9 mouse cellular contexts compared by ENCODE assay signal in the genomic region with DNA sequence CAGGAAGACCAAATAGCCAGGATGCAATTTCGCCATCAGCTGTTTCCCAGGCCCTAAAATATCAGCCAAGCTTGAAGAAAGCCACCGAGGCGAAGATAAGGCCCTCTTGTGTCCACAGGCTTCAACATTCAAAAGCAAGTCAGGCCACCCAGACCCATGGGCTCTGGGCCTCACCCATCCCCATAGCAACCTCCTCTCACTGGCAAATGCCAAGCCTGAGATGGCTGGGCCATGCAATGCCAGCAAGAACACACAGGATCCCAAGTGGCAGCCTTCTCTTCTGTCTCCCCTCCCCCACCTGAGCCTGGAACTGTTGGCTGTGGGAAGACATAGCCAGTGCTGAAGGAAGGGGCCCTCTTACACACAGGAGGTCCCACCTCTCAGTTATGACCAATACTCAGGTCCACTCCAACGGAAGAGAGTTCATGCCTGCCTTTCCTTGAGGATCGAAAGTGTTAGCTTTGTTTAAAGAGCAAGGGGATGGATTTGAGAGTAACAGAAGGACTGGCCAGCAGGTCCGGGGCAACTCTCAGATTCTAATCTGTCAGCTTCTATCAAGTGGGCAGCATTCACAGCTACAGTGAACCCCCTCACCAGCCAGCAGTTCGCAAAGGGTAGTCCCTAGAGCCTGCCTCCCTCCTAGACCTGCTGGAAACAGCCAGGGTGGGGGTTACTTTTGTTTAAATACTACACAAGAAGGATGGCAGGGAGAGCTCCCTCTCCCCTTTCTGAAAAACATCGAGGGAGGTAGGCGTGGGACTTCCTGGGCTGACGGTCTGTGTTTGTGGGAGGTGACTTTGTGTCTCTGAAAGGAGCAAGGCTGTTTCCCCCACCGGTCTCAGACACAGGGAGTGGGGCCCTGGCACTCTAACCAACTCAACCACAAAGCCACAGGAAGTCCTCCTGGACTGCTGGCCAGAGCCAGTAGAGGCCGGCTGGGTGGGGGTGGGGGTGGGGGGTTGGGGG. TPM values are rescaled to one million over a fixed set of nuclear protein-coding genes. Genes with fewer than 3 reads are reported as not detected.
DNase-seq lines count a peak whose midpoint lies in the region; ATAC-seq and TF ChIP-seq lines count a peak whose summit lies in the region.
"Had no signal": no experiment of that assay in that cellular context is flagged by ENCODE, and none has a peak within 500 bp of the region (broad histone marks: within the 10 kb centered on the region; RNA-seq: fewer than 3 reads in every experiment).

No protein-coding gene starts in this region.

- no peak overlapping the region for H3K4me2 ChIP-seq in forebrain, embryonic 15.5 days (replicated peaks)

- H3K4me1 ChIP-seq in forebrain, embryonic 15.5 days: peaks cover 32% of the 10 kb centered on the region

- WGBS in forebrain, embryonic 15.5 days: 32% methylated on average over 12 of the region's 12 CpGs

- H3K27me3 ChIP-seq in forebrain, embryonic 15.5 days: no peaks in the 10 kb centered on the region

- peak; percentile 81 for ATAC-seq in forebrain, embryonic 15.5 days (replicated peaks)
- ATAC-seq in monocyte, adult 5-6 weeks (replicated peaks; ENCODE audit: insufficient number of reproducible peaks, low FRiP score, low TSS enrichment, poor library complexity, severe bottlenecking): peak; percentile 43
- no peak for ATAC-seq in erythroblast, adult 5-6 weeks (replicated peaks; ENCODE audit: low FRiP score, poor library complexity, severe bottlenecking)

- H3K36me3 ChIP-seq in forebrain, embryonic 15.5 days: no peaks in the 10 kb centered on the region

- H3K4me3 ChIP-seq in layer of hippocampus, adult 2 months: no peak overlapping the region
- H3K4me3 ChIP-seq in forebrain, embryonic 15.5 days: no peak overlapping the region
- H3K4me3 ChIP-seq: erythroblast, embryonic 14.5 days had no signal

- H3K27ac ChIP-seq in layer of hippocampus, adult 2 months: peak overlapping the region; percentile 77
- H3K27ac ChIP-seq in forebrain, embryonic 15.5 days (replicated peaks): peak overlapping the region; percentile 65

- H3K9ac ChIP-seq in forebrain, embryonic 15.5 days (replicated peaks): no peak overlapping the region

- DNase-seq in layer of hippocampus, adult 2 months (ENCODE audit: low spot score in 2 of 2): no peak
- no peak for DNase-seq in layer of hippocampus, adult 9-11 months
- DNase-seq in MN1 (ENCODE audit: low spot score): peak; percentile 80
- peak; percentile 52 for DNase-seq in liver
- DNase-seq in testis, postnatal 14 days (ENCODE audit: low spot score): no peak

- TF ChIP-seq CTCF in layer of hippocampus, adult 2 months (conservative IDR thresholded peaks at IDR 0.05): no peak

- H3K9me3 ChIP-seq in forebrain, embryonic 15.5 days: no peaks in the 10 kb centered on the region

RNA-seq across cellular contexts. Expression of a gene that starts 13.9 kb away (rescaled TPM):
- total RNA-seq in layer of hippocampus, adult 2 months (2021): 10 to 100 TPM; 57.1 to 60.0 TPM
- 75.6 and 81.6 TPM in 2 replicates for polyA plus RNA-seq in forebrain, embryonic 15.5 days (2015; fragmentation: Nextera tagmentation; extraction: Ambion mirVana)
- total RNA-seq in monocyte, adult 5-6 weeks (2017): 490 to 606 TPM (median 578 TPM) in 3 replicates
- total RNA-seq in erythroblast, adult 5-6 weeks (2015; ENCODE audit: low replicate concordance): 52.1 and 58.5 TPM in 2 replicates
- total RNA-seq in erythroblast, adult 5-6 weeks (2017; ENCODE audit: low replicate concordance): 25.1 and 33.0 TPM in 2 replicates
- polyA plus RNA-seq: erythroblast, embryonic 14.5 days had no signal

Comparison
In these comparisons a context has a peak if more than half of its experiments do, and no peak if none do; other contexts are left out.
1. DNase-seq: peak in MN1 (single experiment) and liver (single experiment); none in layer of hippocampus, adult 2 months (0 of 2), layer of hippocampus, adult 9-11 months (single experiment) and testis, postnatal 14 days (single experiment).